Mouse (Mus musculus) CD4-positive, CD25-positive, alpha-beta regulatory T cell, adult 2 months (primary cell): Measurements from ENCODE around the gene Tial1.

Experiments
- DNase-seq: peaks from one replicate; pipeline ENCODE4 v3.0.0-alpha.2; 2012; ENCODE audit warnings: low read depth, low spot score

The Tial1 gene

GRCm38 (mm10) chr7:128417226-128417929, 44.1 kb downstream of the Tial1 start:
- peak; percentile 64 for DNase-seq

- peak; percentile 17 for DNase-seq
Measured at GRCm38 (mm10) chr7:128416664-128417063, 44.9 kb downstream of the Tial1 start.

GRCm38 (mm10) chr7:128414433-128414832, 47.1 kb downstream of the Tial1 start:
- DNase-seq: no peak

GRCm38 (mm10) chr7:128412071-128412833, 49.3 kb downstream of the Tial1 start:
- peak; percentile 37 for DNase-seq

- DNase-seq: peak; percentile 26
Measured at GRCm38 (mm10) chr7:128410708-128411413, 50.7 kb downstream of the Tial1 start.

- DNase-seq: peak; percentile 59
Measured at GRCm38 (mm10) chr7:128408265-128408664, 53.3 kb downstream of the Tial1 start.

- no peak for DNase-seq
Measured at GRCm38 (mm10) chr7:128403988-128404387, 57.5 kb downstream of the Tial1 start.

- DNase-seq: no peak
Measured at GRCm38 (mm10) chr7:128403586-128403985, 57.9 kb downstream of the Tial1 start.

- DNase-seq: no peak
Measured at GRCm38 (mm10) chr7:128403128-128403527, 58.4 kb downstream of the Tial1 start.

GRCm38 (mm10) chr7:128402577-128402976, 58.9 kb downstream of the Tial1 start:
- DNase-seq: no peak

- peak; percentile 73 for DNase-seq
Measured at GRCm38 (mm10) chr7:128398664-128399063, 62.9 kb downstream of the Tial1 start.

GRCm38 (mm10) chr7:128397066-128397465, 64.5 kb downstream of the Tial1 start:
- DNase-seq: peak; percentile 32

GRCm38 (mm10) chr7:128393756-128394155, 67.8 kb downstream of the Tial1 start:
- peak; percentile 69 for DNase-seq

- DNase-seq: no peak
Measured at GRCm38 (mm10) chr7:128392972-128393314, 68.6 kb downstream of the Tial1 start.

GRCm38 (mm10) chr7:128392071-128392971, 69.2 kb downstream of the Tial1 start:
- DNase-seq: peak; percentile 84

- peak; percentile 35 for DNase-seq
Measured at GRCm38 (mm10) chr7:128391267-128392057, 70.1 kb downstream of the Tial1 start.
